Mouse (Mus musculus): ENCODE measurements around the gene Adgrb3.
"Not testable (repeated sequence)": the region's sequence is repeated elsewhere in the genome, so short reads cannot be mapped to it uniquely, and the experiment has no call there.

Gene Adgrb3

GRCm38 (mm10) chr1:25503524-25503923 is 326.0 kb downstream of the Adgrb3 start:
- DNase-seq, result no peak

DNA sequence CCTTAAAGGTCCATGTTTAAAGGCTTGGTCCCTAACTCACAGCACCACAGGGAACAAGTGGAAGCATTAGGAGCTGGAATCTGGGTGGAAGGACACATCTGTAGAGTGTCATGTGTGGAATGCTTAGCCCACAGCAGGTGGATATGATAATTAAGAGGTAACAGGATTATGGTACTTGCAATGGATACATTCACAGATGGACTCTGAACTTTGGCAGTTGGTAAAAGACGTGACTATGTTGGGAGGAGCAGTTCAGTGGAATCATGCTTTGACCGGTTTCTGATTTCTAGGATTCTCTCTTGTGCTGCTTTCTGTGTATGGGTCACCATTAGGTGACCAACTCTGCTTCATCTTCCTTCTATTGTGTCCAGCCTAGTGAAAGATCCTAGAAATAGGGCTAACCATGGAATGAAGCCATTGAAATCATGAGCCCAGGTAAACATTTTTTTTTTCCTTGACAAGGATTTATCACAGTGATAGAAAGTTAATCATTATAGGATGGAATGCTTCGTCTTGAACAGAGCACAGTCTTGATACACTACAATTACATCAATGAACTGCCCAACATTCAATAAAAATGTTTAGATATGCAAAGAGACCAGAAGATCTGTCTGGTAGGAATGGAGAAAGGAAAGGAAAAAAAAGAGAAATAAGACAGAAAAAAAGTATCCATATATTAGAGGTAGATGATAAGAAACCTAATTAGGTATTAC is 334.1 kb downstream of the Adgrb3 start:
- DNase-seq, result no peak

- no peak for DNase-seq
Measured at GRCm38 (mm10) chr1:25491503-25491902, 338.0 kb downstream of the Adgrb3 start.

- no peak for DNase-seq
Measured at GRCm38 (mm10) chr1:25490174-25490573, 339.3 kb downstream of the Adgrb3 start.

GRCm38 (mm10) chr1:25475699-25476098 is 353.8 kb downstream of the Adgrb3 start:
- no peak for DNase-seq

DNA sequence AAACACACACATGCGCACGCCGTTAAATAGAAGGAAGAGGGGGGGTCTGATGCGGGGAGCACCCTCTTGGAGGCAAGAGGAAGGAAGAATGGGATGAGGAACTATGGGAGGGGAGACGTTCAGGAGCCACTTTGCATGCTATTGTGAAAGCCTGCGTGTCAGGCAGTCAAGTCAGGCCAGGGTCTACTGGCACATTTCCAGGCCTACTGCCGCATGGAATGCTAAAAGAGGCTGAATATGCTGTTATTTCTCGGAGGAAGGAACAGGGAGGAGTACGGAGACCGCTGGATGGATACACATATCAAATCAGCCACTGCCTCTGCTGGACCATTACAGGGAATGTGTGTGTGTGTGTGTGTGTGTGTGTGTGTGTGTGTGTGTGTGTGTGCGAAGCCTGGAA is 355.0 kb downstream of the Adgrb3 start:
- DNase-seq, result peak; percentile 10

- not testable (repeated sequence) for DNase-seq
Measured at GRCm38 (mm10) chr1:25471612-25472011, 357.9 kb downstream of the Adgrb3 start.

- no peak for DNase-seq
Measured at GRCm38 (mm10) chr1:25462612-25463011, 366.9 kb downstream of the Adgrb3 start.

- DNase-seq, result no peak
Measured at GRCm38 (mm10) chr1:25435506-25435905, 394.0 kb downstream of the Adgrb3 start.

- no peak for DNase-seq
Measured at GRCm38 (mm10) chr1:25430219-25430862, 399.2 kb downstream of the Adgrb3 start.

GRCm38 (mm10) chr1:25420701-25421100 is 408.8 kb downstream of the Adgrb3 start:
- no peak for DNase-seq

GRCm38 (mm10) chr1:25419378-25419777 is 410.1 kb downstream of the Adgrb3 start:
- DNase-seq, result no peak

GRCm38 (mm10) chr1:25415084-25415483 is 414.4 kb downstream of the Adgrb3 start:
- DNase-seq, result no peak

GRCm38 (mm10) chr1:25364186-25364585 is 465.3 kb downstream of the Adgrb3 start:
- peak; percentile 31 for DNase-seq

- DNase-seq, result no peak
Measured at GRCm38 (mm10) chr1:25358554-25358953, 471.0 kb downstream of the Adgrb3 start.

DNA sequence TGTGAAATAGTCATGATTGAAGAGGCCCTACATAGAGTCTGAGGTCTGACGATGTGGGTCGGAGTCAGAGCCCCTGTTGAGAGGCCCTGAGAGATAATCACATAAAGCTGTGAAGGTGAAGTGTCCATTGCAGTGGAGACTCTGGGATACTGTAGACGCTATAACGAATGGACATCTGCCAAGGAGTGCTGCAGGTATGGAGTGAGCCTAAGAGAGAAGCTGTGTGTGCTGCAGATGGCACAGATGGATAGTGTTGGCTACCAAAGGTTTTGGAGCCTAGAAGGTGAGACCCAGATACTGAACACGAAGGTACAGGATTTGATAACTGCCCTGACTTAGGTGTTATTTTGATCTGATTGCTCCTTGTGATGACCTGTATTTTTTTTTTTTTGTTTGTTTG is 474.0 kb downstream of the Adgrb3 start:
- DNase-seq, result peak; percentile 67

- DNase-seq, result no peak
Measured at GRCm38 (mm10) chr1:25344876-25345275, 484.6 kb downstream of the Adgrb3 start.

DNA sequence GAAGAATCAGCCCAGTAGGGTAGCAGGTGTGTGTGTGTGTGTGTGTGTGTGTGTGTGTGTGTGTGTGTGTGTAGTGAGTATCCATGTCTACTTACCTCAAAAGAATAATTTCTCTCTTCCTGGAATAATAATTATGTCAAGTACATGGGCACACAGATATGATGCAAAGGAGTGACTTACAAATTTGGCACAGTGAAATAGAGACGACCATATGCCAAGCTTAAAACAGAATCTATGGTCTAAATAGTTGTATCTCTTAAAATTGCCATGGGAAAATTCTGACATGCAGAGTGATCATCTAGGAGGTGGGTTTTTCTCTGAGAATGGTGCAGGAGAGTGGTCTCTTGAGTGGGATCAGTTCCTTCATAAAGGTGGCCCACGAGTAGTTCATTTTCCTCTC is 504.1 kb downstream of the Adgrb3 start:
- DNase-seq, result no peak

DNA sequence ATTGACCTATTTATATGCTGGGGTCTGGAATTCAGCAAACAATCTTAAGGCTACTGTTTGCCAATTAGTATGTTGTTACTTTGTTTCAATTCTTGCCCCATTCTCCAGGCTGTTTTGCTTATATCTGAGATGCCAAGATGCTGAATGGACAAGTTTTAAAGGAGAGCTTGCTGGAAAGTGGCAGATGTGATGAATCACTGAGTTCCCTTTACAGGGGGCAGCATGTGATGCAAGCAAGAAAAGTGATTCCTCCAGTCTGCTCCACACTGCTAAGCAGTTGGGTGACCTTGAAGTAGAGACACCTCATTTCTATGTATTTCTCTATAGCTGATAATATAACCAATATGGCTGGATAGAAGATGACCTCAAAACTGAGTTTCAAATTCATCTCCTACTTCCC is 512.4 kb downstream of the Adgrb3 start:
- no peak for DNase-seq

GRCm38 (mm10) chr1:25312344-25312743 is 517.2 kb downstream of the Adgrb3 start:
- DNase-seq, result no peak

DNA sequence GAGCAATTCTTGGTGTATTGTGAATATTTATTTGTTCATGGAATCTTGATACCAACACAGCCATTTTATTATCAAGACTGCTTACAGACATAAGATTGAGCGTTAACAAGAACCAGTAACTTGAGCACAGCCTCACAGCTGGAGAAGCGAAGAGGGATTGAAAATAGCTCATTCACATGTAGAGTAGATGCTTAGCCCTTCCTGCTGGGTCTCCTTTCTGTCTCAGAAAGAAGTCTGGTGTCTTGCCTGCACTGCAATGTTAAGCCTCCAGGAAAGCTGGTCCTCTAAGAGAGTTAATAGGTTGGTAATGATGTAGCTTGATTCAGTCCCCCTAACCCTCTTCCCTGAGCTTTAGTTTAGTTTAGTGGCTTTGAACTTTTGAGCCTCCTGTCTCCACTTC is 519.4 kb downstream of the Adgrb3 start:
- DNase-seq, result no peak

DNA sequence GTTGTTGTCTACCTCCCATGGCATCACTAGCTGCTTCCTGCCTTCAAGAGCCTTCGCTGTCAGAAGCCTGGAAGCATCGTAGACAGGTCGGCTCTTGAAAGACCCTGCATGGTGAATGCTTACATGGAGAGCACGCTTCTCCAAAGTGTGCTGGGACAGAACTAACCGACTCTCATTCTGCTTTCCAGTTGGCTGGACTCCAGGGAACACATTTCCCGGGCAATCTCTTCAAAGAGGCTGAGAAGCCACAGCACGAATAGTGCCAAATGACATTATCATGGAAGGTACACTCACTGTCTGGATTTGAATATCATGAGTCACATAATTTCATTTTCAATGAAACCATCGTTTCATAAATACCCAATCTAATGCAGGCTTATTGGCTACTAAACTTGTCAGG is 548.0 kb downstream of the Adgrb3 start:
- peak; percentile 34 for DNase-seq

GRCm38 (mm10) chr1:25250562-25250961 is 578.9 kb downstream of the Adgrb3 start:
- DNase-seq, result no peak

- no peak for DNase-seq
Measured at GRCm38 (mm10) chr1:25242436-25242835, 587.1 kb downstream of the Adgrb3 start.
